Mouse (Mus musculus) small intestine, adult 2 months (tissue): ENCODE results near the gene Mturn.

ENCODE experiments used
- CTCF ChIP-seq: fragments of 200-500 bp; IDR thresholded peaks from 2 replicates; pipeline ENCODE4 v1.5.1; 2012; ENCODE audit warnings: low read depth, mild to moderate bottlenecking, control low read depth, inconsistent platforms, low read length, moderate library complexity, mixed read lengths; ENCODE audit not compliant: insufficient replicate concordance, insufficient read length; ENCODE audit errors: extremely low read depth
- POLR2A ChIP-seq: fragments of 200-500 bp; IDR thresholded peaks from 2 replicates; pipeline ENCODE4 v1.6.1; 2012; ENCODE audit warnings: low read depth, mild to moderate bottlenecking, control low read depth, inconsistent platforms, low read length, moderate library complexity

- TF ChIP-seq CTCF: no peak
- no peak for TF ChIP-seq POLR2A
These were observed 46.0 kb downstream of the Mturn start for GRCm38 (mm10) chr6:54727416-54727815.
